Mouse (Mus musculus) kidney, embryonic 16.5 days (tissue): ENCODE measurements around the gene Sp140. TPM values are rescaled to one million over a fixed set of nuclear protein-coding genes. Genes with fewer than 3 reads are reported as not detected.
"Not testable (repeated sequence)": the region's sequence is repeated elsewhere in the genome, so short reads cannot be mapped to it uniquely, and the experiment has no call there.

Experiments
- ATAC-seq: fragments of 200-750 bp; cut with Nextera tagmentation; 2 replicates; pipeline ENCODE4 v1.8.0; 2017; ENCODE audit warnings: moderate TSS enrichment; ENCODE audit not compliant: low FRiP score, low TSS enrichment
- H3K27ac ChIP-seq: fragments of 300-500 bp; sonication (generic); 2 replicates; pipeline ENCODE4 v1.5.1; 2014; ENCODE audit warnings: low read length
- H3K27me3 ChIP-seq: fragments of 300-500 bp; sonication (generic); 2 replicates; pipeline ENCODE4 v1.6.1; 2014; ENCODE audit warnings: low read length, control low read depth, mixed read lengths; ENCODE audit not compliant: insufficient read depth
- H3K36me3 ChIP-seq: fragments of 300-500 bp; sonication (generic); 2 replicates; pipeline ENCODE4 v1.6.1; 2014; ENCODE audit warnings: low read length, control low read depth, mixed read lengths; ENCODE audit not compliant: insufficient read depth
- H3K4me1 ChIP-seq: fragments of 300-500 bp; sonication (generic); 2 replicates; pipeline ENCODE4 v1.6.1; 2014; ENCODE audit warnings: low read length, control low read depth, mixed read lengths; ENCODE audit not compliant: insufficient read depth
- H3K4me2 ChIP-seq: fragments of 300-500 bp; sonication (generic); replicated peaks from 2 replicates; pipeline ENCODE4 v1.6.1; 2014; ENCODE audit warnings: low read depth, low read length
- H3K4me3 ChIP-seq: fragments of 300-500 bp; sonication (generic); 2 replicates; pipeline ENCODE4 v1.5.1; 2014; ENCODE audit warnings: mild to moderate bottlenecking, low read length
- H3K9ac ChIP-seq: fragments of 300-500 bp; sonication (generic); replicated peaks from 2 replicates; pipeline ENCODE4 v1.6.1; 2014; ENCODE audit warnings: low read length
- H3K9me3 ChIP-seq: fragments of 300-500 bp; sonication (generic); 2 replicates; pipeline ENCODE4 v1.6.1; 2016; ENCODE audit warnings: low read length, control low read depth
- WGBS: fragments of 180-500 bp; shearing (Covaris S2); extraction: QIAGEN DNeasy Blood & Tissue Kit; methylation state at CpG from one replicate; pipeline ENCODE4 v1.1.7; 2014; 5-methylcytosine and 5-hydroxymethylcytosine counted together
- polyA plus RNA-seq: library from polyadenylated mRNA; unstranded; fragments of >200 nt; fragmentation: Nextera tagmentation; extraction: Ambion mirVana; gene quantifications from 2 replicates; pipeline ENCODE4 v1.2.1, GENCODE M21; 2015

The Sp140 gene
- 1.2 and 1.3 TPM in 2 replicates for polyA plus RNA-seq

GRCm38 (mm10) chr1:85600078-85600477 lies at the start of gene Sp140:
Gene Sp140 (plus strand): TSS chr1:85600378.
- H3K36me3 ChIP-seq: not testable (repeated sequence)

DNA sequence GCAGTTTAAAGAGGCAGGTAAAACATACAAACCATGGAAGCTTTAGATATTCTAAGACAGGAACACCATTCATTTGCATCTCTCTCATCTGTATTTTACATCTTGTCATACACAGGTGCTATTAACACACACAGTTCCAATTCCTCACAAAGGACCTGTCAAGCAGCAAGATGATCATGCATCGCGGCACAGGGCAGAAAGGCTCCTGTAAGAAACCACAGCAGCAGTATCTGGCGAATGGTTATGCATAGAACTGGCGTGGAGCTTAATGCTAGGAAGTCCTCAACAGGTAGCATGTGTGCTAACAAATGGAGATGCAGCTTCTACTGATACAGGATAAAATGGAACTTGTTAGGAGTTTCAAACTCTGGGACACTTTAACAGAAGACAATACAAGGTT lies 44.9 kb upstream of the Sp140 start:
- 86% methylated on average over 4 of the region's 4 CpGs for WGBS
- H3K4me1 ChIP-seq, ATAC-seq, H3K36me3 ChIP-seq, H3K9ac ChIP-seq, H3K27me3 ChIP-seq, H3K4me3 ChIP-seq, H3K27ac ChIP-seq, H3K4me2 ChIP-seq, H3K9me3 ChIP-seq: not testable (repeated sequence)

More at GRCm38 (mm10) chr1:85600078-85600477, at the start of gene Sp140:
- WGBS: no CpG with 5 or more reads among the region's 5 CpGs
- not testable (repeated sequence) for H3K4me3 ChIP-seq, H3K27ac ChIP-seq, H3K4me2 ChIP-seq, ATAC-seq, H3K4me1 ChIP-seq, H3K9ac ChIP-seq, H3K27me3 ChIP-seq, H3K9me3 ChIP-seq

DNA sequence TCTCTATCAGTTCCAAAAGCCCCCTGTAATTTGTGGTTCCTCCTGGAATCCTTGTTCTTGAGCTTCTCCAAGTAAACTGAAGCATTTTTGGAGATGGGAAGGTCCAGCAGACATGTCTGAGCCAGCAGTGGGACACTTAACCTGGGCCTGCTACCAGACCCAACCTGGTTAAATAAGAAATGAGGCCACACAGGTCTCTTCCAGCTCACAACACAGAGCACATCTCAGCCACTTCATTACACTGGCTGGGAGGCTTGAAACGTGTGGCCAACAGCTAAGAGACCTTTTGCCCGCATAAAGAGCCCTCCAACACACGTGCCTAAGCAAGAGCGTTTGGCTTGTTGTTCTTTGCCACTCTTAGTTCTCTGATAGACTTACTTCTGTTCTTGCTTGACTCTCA lies 26.6 kb upstream of the Sp140 start:
- H3K4me3 ChIP-seq, H3K4me2 ChIP-seq, ATAC-seq, H3K4me1 ChIP-seq, H3K9me3 ChIP-seq, H3K27ac ChIP-seq, H3K27me3 ChIP-seq, H3K9ac ChIP-seq, H3K36me3 ChIP-seq: not testable (repeated sequence)
- WGBS: 68% methylated on average over 4 of the region's 4 CpGs

DNA sequence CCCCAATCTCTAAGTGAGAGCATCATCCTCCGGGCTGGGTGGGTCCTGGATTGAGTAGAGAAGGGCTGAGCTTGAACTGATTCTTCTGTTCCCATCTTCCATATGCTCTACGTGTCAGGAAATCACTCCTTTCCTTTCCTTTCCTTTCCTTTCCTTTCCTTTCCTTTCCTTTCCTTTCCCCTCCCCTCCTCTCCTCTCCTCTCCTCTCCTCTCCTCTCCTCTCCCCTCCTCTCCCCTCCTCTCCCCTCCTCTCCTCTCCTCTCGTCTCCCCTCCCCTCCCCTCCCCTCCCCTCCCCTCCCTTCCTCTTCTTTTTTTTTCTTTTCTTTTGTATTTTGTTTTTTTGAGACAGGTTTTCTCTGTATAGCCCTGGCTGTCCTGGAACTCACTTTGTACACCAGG lies 24.8 kb upstream of the Sp140 start, which contains the start of gene G530012D18Rik:
G530012D18Rik (plus strand) TSS at position 301 of the 400 bp plus-strand sequence.
- not testable (repeated sequence) for H3K4me3 ChIP-seq, ATAC-seq, H3K27me3 ChIP-seq, H3K36me3 ChIP-seq, H3K4me1 ChIP-seq, H3K9ac ChIP-seq, H3K27ac ChIP-seq, H3K4me2 ChIP-seq, H3K9me3 ChIP-seq
- 87% methylated on average over 1 of the region's 3 CpGs for WGBS

GRCm38 (mm10) chr1:85578372-85579010 lies 21.7 kb upstream of the Sp140 start:
- H3K4me3 ChIP-seq, H3K4me1 ChIP-seq, H3K9ac ChIP-seq, H3K4me2 ChIP-seq, H3K27me3 ChIP-seq, H3K9me3 ChIP-seq, H3K36me3 ChIP-seq, H3K27ac ChIP-seq, ATAC-seq: not testable (repeated sequence)
- WGBS: 65% methylated on average over 3 of the region's 3 CpGs

GRCm38 (mm10) chr1:85579199-85580147 lies 20.7 kb upstream of the Sp140 start:
- not testable (repeated sequence) for H3K27ac ChIP-seq, H3K4me3 ChIP-seq, ATAC-seq, H3K9me3 ChIP-seq, H3K27me3 ChIP-seq, H3K9ac ChIP-seq, H3K36me3 ChIP-seq, H3K4me1 ChIP-seq, H3K4me2 ChIP-seq
- 64% methylated on average over 6 of the region's 7 CpGs for WGBS

DNA sequence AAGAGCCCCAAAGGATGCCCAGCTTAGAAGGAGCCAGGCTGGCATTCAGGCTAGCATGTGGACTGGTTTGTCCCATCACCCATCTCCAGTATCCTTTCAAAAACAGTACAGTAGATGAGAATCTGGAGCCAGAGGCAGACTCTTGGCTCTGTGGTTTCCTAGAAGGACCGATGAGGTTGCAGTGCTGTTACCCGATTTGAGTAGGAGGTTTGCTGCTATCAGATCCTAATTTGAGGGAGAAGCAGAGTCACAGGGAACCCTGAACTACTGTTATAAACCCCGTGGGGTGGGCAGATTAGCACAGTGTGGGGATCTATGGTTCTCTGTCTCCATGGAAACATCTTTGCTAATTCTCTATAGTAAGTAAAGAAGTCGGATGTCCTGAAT lies 20.0 kb upstream of the Sp140 start:
- not testable (repeated sequence) for H3K4me3 ChIP-seq, H3K9ac ChIP-seq, H3K4me1 ChIP-seq, H3K27me3 ChIP-seq, H3K9me3 ChIP-seq, H3K4me2 ChIP-seq, H3K36me3 ChIP-seq, H3K27ac ChIP-seq
- ATAC-seq: peak; percentile 27; the same call in 1 of the 2 replicates
- 88% methylated on average over 2 of the region's 4 CpGs for WGBS

- H3K4me3 ChIP-seq, ATAC-seq, H3K27ac ChIP-seq, H3K9ac ChIP-seq, H3K4me2 ChIP-seq, H3K4me1 ChIP-seq, H3K9me3 ChIP-seq, H3K36me3 ChIP-seq, H3K27me3 ChIP-seq: not testable (repeated sequence)
- WGBS: 65% methylated on average over 3 of the region's 3 CpGs
These were observed 19.6 kb upstream of the Sp140 start for GRCm38 (mm10) chr1:85580578-85580977.

GRCm38 (mm10) chr1:85581518-85581917 lies 18.7 kb upstream of the Sp140 start:
- H3K4me3 ChIP-seq, ATAC-seq, H3K27me3 ChIP-seq, H3K9me3 ChIP-seq, H3K36me3 ChIP-seq, H3K4me1 ChIP-seq, H3K27ac ChIP-seq, H3K9ac ChIP-seq, H3K4me2 ChIP-seq: not testable (repeated sequence)
- 24% methylated on average over 5 of the region's 5 CpGs for WGBS

- not testable (repeated sequence) for H3K4me3 ChIP-seq, H3K9me3 ChIP-seq, H3K27ac ChIP-seq, H3K4me1 ChIP-seq, ATAC-seq, H3K4me2 ChIP-seq, H3K36me3 ChIP-seq, H3K9ac ChIP-seq, H3K27me3 ChIP-seq
- 67% methylated on average over 1 of the region's 2 CpGs for WGBS
These were observed 11.5 kb upstream of the Sp140 start for GRCm38 (mm10) chr1:85588697-85589096.
